Mouse (Mus musculus) spleen, adult 2 months (tissue): Measurements from ENCODE around the gene Rasl10a.

Source experiments
- CTCF ChIP-seq: fragments of 200-500 bp; IDR thresholded peaks from 2 replicates; pipeline ENCODE4 v1.5.1; 2011; ENCODE audit warnings: mild to moderate bottlenecking, inconsistent platforms; ENCODE audit not compliant: insufficient read depth, insufficient read length, insufficient replicate concordance; ENCODE audit errors: extremely low read depth
- POLR2A ChIP-seq: fragments of 200-500 bp; IDR thresholded peaks from 2 replicates; pipeline ENCODE4 v1.6.1; 2011; ENCODE audit warnings: low read depth, low read length, inconsistent platforms

DNA sequence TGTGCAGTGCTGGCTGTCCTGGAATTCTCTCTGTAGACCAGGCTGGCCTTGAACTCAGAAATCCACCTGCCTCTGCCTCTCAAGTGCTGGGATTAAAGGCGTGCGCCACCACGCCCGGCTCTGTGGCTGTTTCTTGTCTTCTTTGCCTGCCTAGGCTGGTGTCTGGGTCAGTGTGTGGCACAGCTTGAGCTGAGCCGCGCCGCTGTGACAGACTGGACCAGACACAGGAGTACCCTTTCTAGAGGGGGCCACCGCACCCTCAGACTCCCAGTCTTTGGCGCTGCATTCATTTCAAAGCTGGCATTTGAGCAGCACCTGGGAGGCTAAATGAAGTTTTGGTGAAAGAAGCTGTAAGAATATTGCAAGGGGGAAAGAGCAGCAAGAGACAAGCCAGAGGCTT lies 855 bp downstream of the Rasl10a start:
- TF ChIP-seq CTCF = no peak
- TF ChIP-seq POLR2A = no peak
